Mouse (Mus musculus): ENCODE results near the gene Apold1. TPM values are rescaled to one million over a fixed set of nuclear protein-coding genes. Genes with fewer than 3 reads are reported as not detected.

Gene Apold1
- polyA plus RNA-seq, 1 experiment from 2014 or later = 4.3 TPM

DNA sequence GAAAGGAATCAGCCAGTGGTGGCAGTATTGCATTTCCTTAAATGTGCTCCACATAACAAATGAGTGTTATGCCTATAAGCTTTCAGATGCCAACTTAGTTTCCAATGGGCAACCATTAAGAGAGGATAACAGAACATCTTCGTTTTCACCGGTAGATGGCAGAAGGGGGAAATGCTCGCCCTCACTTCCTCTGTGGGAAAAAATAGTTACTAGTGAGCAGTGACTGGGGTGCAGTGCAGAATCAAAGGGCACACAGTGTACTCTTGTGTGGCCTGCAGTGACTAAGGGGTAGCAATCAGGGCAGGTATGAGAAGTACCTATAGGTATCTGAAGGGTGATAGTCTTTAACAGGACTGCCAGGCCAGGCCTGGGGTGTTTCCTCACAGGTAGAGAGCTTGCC lies 44.7 kb downstream of the Apold1 start:
- Histone ChIP-seq H3K4me2 (ENCODE audit: low read length) (no peak overlapping the region), H3K9me3 (ENCODE audit: control insufficient read depth, low read length) (no peaks in the 10 kb centered on the region), H3K9ac (replicated peaks; ENCODE audit: low read length) (no peak overlapping the region), H3K4me3 (replicated peaks; ENCODE audit: low read depth, low read length) (no peak overlapping the region), H3K36me3 (ENCODE audit: control insufficient read depth, insufficient read depth, low read length) (peaks cover 39% of the 10 kb centered on the region), H3K27ac (replicated peaks; ENCODE audit: low read depth, low read length) (no peak overlapping the region), H3K27me3 (ENCODE audit: control insufficient read depth, insufficient read depth, low read length) (no peaks in the 10 kb centered on the region), H3K4me1 (ENCODE audit: control insufficient read depth, insufficient read depth, low read length) (no peaks in the 10 kb centered on the region)
- ATAC-seq (ENCODE audit: low FRiP score, low TSS enrichment) (no peak), DNase-seq (peak; percentile 69)
- 4% methylated on average over 3 of the region's 3 CpGs for WGBS

DNA sequence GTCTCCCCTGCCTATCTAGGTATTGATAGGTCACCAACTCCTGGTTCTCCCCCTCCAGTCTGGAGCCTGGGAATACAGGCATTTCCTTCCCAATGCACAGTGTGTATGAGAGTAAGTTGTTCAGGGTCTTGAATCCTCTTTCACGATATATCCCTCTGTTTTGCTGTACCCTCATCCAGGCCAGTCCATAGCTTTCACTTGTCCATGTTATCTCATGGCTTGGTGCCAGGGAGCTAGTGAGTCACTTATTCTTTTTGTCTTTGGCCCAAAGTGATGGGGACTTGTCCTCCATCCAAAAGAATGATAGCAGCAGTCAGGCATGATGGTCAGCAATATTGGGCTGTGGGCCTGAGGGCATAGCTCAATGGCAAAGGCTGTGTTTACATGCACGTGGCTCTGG lies 45.2 kb downstream of the Apold1 start:
- no peak overlapping the region for H3K4me2 ChIP-seq (ENCODE audit: low read length)
- no peaks in the 10 kb centered on the region for H3K4me1 ChIP-seq (ENCODE audit: control insufficient read depth, insufficient read depth, low read length)
- no peak overlapping the region for H3K27ac ChIP-seq (replicated peaks; ENCODE audit: low read depth, low read length)
- no peak overlapping the region for H3K9ac ChIP-seq (replicated peaks; ENCODE audit: low read length)
- no peak overlapping the region for H3K4me3 ChIP-seq (replicated peaks; ENCODE audit: low read depth, low read length)
- WGBS = 77% methylated on average over 2 of the region's 2 CpGs
- peaks cover 34% of the 10 kb centered on the region for H3K36me3 ChIP-seq (ENCODE audit: control insufficient read depth, insufficient read depth, low read length)
- no peak for DNase-seq
- H3K9me3 ChIP-seq (ENCODE audit: control insufficient read depth, low read length) = no peaks in the 10 kb centered on the region
- H3K27me3 ChIP-seq (ENCODE audit: control insufficient read depth, insufficient read depth, low read length) = no peaks in the 10 kb centered on the region
- no peak for ATAC-seq (ENCODE audit: low FRiP score, low TSS enrichment)

DNA sequence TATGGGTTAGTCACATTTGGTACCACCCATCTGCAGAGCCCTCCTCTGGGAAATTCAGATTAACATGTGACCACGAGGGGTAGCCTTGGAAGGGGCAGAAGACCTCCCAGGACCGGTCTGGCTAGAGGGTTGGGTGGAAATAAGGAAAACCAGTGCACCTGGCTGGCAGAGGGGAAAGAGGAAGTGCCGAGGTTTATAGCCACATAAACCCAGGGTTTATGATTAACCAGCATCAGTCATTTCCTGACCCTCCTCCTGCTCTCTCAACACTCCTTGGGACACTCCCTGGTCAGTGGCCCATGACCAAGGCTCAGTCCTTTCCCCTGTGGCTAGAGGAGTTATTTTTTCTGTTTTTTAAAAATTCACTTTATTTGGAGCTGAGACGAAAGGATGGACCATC lies 47.7 kb downstream of the Apold1 start:
- Histone ChIP-seq H3K4me3 (replicated peaks; ENCODE audit: low read depth, low read length) (no peak overlapping the region), H3K27me3 (ENCODE audit: control insufficient read depth, insufficient read depth, low read length) (no peaks in the 10 kb centered on the region), H3K4me1 (ENCODE audit: control insufficient read depth, insufficient read depth, low read length) (no peaks in the 10 kb centered on the region), H3K36me3 (ENCODE audit: control insufficient read depth, insufficient read depth, low read length) (peaks cover 10% of the 10 kb centered on the region), H3K27ac (replicated peaks; ENCODE audit: low read depth, low read length) (no peak overlapping the region), H3K9me3 (ENCODE audit: control insufficient read depth, low read length) (no peaks in the 10 kb centered on the region), H3K9ac (replicated peaks; ENCODE audit: low read length) (no peak overlapping the region), H3K4me2 (ENCODE audit: low read length) (no peak overlapping the region)
- ATAC-seq (ENCODE audit: low FRiP score, low TSS enrichment) (no peak), DNase-seq (no peak)
- WGBS = 80% methylated on average over 4 of the region's 4 CpGs

Other genes starting within 250 kb of the Apold1 start
- 4.2 and 5.5 TPM in 2 replicates for gene Dusp16, start 189.1 kb upstream of the Apold1 start, polyA plus RNA-seq (2014; fragmentation: Nextera tagmentation; extraction: Ambion mirVana)
- 3.9 and 4.3 TPM in 2 replicates for gene Crebl2, start 151.6 kb upstream of the Apold1 start, polyA plus RNA-seq (2014; fragmentation: Nextera tagmentation; extraction: Ambion mirVana)
- 43.0 and 46.7 TPM in 2 replicates for gene Gpr19, start 83.1 kb upstream of the Apold1 start, polyA plus RNA-seq (2014; fragmentation: Nextera tagmentation; extraction: Ambion mirVana)
- 29.9 TPM in 2 replicates for gene Cdkn1b, start 61.3 kb upstream of the Apold1 start, polyA plus RNA-seq (2014; fragmentation: Nextera tagmentation; extraction: Ambion mirVana)
- 69.8 and 77.9 TPM in 2 replicates for gene Ddx47, start 29.9 kb downstream of the Apold1 start, polyA plus RNA-seq (2014; fragmentation: Nextera tagmentation; extraction: Ambion mirVana)
- 0.66 TPM in 1 of 2 replicates, not detected in the other for gene Gprc5a, start 83.9 kb downstream of the Apold1 start, polyA plus RNA-seq (2014; fragmentation: Nextera tagmentation; extraction: Ambion mirVana)
- not detected in 2 replicates for gene Gprc5d, start 136.6 kb downstream of the Apold1 start, polyA plus RNA-seq (2014; fragmentation: Nextera tagmentation; extraction: Ambion mirVana)
- gene Fam234b, start 216.3 kb downstream of the Apold1 start, polyA plus RNA-seq (2014; fragmentation: Nextera tagmentation; extraction: Ambion mirVana) = 122 and 133 TPM in 2 replicates
- 3.5 and 8.0 TPM in 2 replicates for gene Hebp1, start 216.3 kb downstream of the Apold1 start, polyA plus RNA-seq (2014; fragmentation: Nextera tagmentation; extraction: Ambion mirVana)